Mouse (Mus musculus) spleen, postnatal 10 days (tissue): ENCODE results near the gene Ank2.

Experiments
- DNase-seq, 2 experiments: peaks; one replicate each; pipeline ENCODE4 v3.0.0; 2021 to 2022; ENCODE audit warnings: low spot score in 2 of 2

The Ank2 gene

GRCm38 (mm10) chr3:126886644-126887043, 612.5 kb downstream of the Ank2 start:
- DNase-seq = no peak

GRCm38 (mm10) chr3:126886090-126886489, 613.1 kb downstream of the Ank2 start:
- no peak for DNase-seq

GRCm38 (mm10) chr3:126878233-126878632, 620.9 kb downstream of the Ank2 start:
- no peak for DNase-seq
